Mouse (Mus musculus) hematopoietic stem cell, adult 5-6 weeks (primary cell): Measurements from ENCODE around the gene Itgb2l. TPM values are rescaled to one million over a fixed set of nuclear protein-coding genes. Genes with fewer than 3 reads are reported as not detected.
"Not testable (repeated sequence)": the region's sequence is repeated elsewhere in the genome, so short reads cannot be mapped to it uniquely, and the experiment has no call there.

ENCODE experiments used
- ATAC-seq, 2 experiments: fragments of 125-278 bp in 1 of 2; replicated peaks in 1 of 2; 2 replicates each; pipeline ENCODE4 v1.8.0; 2016 to 2017; ENCODE audit warnings: inconsistent platforms in 2 of 2, mild to moderate bottlenecking in 2 of 2, moderate number of reproducible peaks in 2 of 2, low read depth in 1 of 2, moderate TSS enrichment in 1 of 2; ENCODE audit not compliant: low FRiP score in 2 of 2, poor library complexity in 2 of 2, severe bottlenecking in 2 of 2, insufficient read depth in 1 of 2, low TSS enrichment in 1 of 2
- total RNA-seq: library from RNA; stranded (forward); fragments of 172-1452, 232-1000 nt; gene quantifications from 2 replicates; pipeline ENCODE4 v1.2.3, GENCODE M21; 2017

Gene Itgb2l
- 8.3 and 32.1 TPM in 2 replicates for total RNA-seq

DNA sequence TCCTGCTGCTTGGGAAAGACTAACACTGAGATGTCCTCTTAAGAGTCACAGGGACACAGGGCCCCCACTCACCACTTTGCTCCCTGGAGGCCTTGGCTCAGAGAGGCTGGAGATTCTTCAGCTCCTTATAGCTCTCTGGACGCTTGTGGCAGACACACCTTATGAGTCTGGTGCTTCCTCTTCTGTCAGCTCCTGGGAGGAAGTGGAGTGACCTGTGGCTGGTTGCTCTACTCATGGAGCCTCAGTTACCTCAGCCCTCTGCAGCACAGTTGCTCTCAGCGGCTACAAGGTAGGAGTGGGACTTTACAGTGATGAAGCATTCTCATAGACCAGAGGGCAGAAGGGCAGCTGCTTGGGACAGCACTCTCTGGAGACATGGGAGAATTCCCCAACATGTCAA lies at the start of gene Itgb2l:
Itgb2l (minus strand) TSS at position 152 of the 400 bp plus-strand sequence.
- ATAC-seq, result peak; percentile 46 to 54; a peak in 3 of 4 replicates

DNA sequence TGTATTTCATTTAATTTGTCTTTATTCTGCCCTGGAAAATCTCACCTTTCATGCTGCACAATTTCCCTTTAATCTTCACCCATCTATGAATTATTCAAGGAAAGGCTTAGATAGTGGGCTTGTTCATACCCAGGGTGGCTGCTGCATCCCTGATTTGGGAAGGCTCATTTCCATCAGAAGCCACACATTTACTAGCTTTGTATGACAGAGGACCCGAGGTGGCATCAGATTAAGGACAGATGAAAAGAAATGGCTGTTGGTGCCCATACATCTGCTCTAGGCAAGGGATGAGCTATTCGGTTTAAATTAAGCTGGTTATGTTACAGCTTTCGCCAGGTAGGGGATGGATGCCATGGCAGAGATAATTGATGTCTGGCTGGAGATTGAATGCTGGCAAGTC lies 48.1 kb upstream of the Itgb2l start:
- no peak for ATAC-seq

DNA sequence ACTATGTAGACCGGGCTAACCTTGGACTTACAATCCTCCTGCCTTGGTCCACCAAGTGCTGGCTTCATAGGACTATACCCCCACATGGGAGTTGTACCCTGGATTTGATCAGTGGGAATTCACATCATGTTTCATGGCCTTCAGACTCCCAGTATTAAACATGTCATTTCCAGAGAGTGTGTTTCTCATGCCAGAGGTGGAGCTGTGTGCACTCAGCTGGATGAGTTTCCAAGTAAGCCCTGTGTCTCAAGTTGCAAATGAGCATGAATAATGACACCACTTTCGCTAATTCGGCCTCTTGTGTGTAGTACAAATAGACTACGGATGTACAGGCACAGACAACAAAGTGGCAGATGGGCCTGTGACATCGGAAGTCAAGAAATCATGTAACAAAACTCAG lies 44.6 kb upstream of the Itgb2l start:
- ATAC-seq, result no peak

DNA sequence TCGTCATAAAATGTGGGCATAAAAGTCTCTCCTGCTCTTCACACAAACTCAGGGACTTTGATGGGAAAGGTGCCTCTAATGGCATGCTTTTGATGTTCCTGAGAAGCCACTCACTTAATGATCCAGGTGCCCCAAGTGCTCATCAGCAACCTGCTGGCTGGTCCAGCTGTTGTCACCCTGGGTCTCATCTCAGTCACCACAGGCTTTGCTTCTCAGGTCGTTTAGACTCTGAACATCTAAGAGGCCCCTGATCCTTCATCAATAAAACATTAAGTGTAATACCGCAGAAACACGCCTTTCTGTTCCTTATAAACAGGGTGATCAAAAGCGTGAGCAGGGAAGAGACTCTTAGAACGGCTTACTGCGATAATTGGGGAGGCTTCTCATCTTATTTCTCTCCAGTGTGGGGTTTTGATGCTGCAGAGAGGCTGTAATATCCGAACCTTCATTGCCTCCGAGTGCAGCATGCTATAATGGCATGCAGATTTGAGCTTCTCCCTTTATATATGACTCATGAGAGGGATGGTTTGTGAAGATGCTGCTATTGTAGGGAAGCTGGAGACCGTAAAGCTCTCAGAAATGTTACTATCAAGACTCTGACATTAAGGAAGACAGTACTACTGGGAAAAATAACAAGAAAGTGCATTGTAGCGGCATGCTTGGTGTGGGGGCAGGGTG lies 43.7 kb upstream of the Itgb2l start:
- no peak for ATAC-seq

DNA sequence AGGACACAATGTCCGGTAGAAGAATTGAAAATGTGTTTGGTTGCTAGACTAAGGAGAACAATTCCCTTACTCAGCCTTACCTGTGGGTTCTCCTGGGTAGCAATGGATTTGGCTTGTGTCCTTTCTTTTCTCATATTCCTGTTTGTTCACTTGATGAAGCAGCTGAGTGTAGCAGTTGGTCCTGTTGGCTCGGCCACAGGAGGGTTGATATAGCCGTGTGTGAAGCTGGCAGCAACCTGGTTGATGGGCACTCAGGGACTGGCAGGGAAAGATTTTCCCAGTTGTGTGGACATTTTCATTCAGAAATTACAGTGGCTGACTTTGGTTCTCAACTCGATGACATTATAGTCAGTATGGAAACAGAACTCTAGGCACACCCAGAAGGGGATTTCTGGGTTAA lies 38.4 kb upstream of the Itgb2l start:
- ATAC-seq, result no peak

DNA sequence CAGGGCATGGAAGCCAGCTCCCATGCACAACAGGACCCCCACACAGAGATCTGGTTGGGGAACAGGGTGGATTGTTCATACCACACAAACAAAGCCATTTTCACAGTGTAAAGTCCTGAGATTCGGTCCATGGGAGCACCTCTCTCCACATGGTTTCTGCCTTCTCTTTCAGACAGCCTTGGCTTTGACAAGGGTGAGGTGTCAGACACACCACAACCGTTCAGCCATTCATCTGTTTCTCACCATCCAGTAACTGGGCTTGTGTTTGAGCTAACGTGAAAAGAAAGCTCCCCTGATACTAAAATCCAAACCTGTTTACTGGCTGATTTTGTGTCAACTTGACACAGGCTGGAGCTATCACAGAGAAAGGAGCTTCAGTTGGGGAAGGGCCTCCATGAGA lies 30.8 kb upstream of the Itgb2l start:
- ATAC-seq, result no peak

DNA sequence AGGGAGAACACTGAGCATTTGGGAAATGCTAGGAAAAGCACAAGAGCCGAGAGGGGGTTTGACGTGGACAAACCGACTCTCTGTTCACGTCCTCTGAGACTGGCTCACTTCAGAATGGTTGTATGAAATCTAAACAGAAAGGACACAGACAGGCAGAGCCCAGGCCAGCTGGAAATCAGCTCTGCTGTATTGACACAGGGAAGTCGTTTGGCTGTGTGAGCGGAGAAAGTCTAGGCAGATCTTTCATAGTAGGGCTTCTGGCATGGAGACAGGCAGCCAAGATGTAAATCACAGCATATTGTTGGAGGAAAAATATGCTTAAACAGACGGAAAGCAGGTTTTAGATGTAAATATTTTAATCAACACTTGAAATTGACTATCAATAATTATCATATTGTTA lies 29.4 kb upstream of the Itgb2l start:
- no peak for ATAC-seq

DNA sequence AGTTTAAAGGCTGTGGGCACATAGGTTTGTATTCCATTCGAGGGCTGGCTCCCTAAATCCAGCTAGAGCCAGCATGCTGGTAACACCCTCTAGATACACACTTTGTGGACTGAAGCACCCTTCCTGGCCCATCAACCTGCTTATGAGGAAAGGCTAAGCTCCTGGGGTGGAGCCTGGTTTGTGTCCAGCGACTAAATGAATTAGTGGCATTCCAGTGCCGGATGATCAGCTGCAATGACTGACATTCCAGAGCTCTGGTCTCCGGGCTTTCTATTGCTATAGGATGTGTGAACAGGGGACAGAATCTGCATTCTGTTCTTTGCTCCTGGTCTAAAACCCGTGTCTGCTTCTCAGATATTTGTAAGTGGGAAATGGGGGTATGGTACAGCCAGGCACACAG lies 28.9 kb upstream of the Itgb2l start:
- ATAC-seq, result no peak

DNA sequence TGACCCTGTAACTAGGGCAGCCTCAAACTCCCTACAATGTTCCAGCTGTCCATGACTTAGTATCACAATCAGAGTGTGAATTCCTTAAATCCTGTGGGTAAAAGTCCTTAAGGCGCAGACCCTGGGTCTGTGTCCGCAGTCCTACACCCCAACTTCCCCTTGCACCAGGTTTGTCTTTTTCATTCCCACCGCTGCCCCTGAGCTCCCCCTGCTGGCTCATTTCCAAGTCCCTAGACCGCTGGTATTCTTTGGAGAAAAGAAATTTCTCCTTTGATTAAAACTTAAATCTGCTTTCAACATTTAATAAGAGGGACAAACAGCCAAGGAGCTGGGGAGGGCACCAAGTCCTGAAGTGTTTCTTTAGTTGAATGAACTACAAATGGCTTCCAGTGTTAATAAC lies 26.2 kb upstream of the Itgb2l start:
- ATAC-seq, result peak; percentile 44 to 74; a peak in 3 of 4 replicates

DNA sequence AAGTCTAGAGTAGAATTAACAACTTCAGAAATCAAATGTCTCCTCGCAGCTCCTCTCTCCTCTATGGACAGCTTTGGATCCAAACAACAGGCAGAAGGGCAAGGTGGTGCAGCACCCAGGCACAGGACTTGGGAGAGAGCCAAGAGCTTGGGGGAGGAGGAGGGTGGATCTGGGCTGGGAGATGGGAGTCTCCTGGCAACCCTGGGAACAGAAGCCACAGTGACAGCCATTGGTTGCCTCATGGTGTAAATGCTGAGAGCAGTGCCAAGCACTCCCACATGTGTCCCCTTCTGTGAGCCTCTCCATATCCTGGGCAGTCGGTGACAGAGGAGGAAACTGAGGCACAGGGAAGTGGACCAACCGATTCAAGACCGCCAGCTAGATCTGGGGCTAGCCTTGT lies 25.3 kb upstream of the Itgb2l start:
- no peak for ATAC-seq

DNA sequence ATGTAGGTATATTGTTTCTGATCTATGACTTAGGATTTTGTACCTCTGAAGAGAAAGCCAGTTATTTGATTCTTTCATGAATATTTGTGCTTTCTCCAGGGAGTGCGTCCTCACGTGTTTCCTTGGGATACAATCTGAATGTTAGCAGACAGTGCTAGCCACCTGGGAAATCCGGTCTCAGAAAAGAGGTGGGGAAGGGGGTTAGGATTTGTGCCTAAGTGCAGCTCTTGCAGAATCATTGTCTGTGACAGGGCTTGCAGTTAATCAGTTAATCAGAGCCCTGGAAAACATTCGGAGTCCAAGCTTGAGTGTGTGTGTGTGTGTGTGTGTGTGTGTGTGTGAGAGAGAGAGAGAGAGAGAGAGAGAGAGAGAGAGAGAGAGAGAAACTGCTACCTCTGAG lies 24.6 kb upstream of the Itgb2l start:
- ATAC-seq, result no peak

DNA sequence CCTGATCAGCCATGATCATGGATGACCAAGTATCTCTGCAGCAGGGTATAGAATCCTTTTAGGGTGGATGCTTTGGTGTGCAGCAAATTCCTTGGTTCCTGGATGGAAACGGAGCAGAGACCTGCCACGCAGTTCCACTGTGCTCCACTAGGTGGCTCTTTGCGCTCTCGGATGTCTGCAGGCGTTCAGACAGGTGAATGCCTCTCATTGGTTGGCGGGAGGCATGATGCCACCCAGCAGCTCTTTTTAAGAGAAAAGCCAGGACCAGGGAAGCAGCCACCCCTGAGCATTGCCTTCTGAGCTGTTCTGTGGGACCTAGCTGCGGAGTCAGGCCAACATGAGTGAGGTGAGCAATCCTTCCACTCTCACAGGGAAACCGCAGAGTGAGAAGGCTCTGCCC lies 24.0 kb upstream of the Itgb2l start, which contains the start of gene Pcp4:
Pcp4 (plus strand) TSS at position 162 of the 400 bp plus-strand sequence.
- ATAC-seq, result peak; percentile 80 to 81

DNA sequence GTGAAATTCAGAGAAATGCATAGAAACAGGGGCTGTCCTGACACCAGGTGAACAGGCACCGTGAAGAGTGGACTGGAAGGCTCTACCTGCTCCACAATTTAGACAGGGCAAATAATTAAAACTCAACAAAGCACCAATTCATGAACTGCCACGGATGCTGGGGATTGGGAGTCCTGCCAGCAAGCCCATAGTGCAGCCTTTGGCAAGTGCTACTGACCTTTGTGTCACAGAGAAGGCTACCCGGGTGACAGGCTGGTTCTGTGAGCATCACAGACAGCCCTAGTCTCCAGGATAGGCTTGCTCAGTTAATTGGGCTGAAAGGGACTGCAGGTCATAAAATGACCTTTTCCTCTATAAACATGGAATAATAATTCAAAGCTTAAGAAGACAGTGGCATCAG lies 17.4 kb upstream of the Itgb2l start:
- no peak for ATAC-seq

DNA sequence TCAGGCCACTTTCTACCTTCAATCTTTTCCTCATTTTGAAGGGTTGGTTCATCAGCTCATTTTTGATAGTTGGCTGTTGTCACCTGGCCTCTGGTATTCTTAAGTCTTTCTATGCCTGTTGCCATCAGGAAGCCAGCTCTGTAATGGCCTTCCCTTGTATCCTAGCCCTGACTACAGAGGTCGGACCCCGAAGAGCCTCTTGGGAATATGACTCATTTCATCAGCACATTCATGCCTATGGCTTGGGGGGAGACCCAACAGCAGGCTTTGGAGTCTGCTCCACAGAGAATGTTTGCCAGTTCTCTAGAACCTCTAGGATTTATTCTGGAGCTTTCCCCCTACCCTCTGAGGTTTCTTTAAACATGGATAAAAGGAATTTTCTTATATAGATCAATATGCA lies 15.9 kb upstream of the Itgb2l start:
- ATAC-seq, result no peak

DNA sequence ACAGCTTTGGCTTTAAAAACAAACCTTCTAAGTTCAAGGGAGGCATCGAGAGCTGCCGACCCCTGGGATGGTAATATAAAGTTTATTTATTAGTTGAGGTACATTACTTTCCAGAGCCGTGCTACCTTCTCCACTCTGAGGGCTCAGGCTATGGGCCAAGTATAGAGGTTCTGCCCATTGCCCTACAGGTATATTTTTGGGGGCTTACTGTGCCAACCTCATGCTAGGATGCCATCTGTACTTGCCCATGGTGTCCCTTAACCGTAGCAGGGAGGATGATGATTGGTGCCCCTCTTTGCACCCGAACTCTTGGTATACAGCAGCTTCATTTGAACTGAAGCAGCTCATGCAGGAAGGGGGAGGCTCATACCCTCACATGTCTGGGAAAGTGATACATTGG lies 14.2 kb upstream of the Itgb2l start:
- no peak for ATAC-seq

DNA sequence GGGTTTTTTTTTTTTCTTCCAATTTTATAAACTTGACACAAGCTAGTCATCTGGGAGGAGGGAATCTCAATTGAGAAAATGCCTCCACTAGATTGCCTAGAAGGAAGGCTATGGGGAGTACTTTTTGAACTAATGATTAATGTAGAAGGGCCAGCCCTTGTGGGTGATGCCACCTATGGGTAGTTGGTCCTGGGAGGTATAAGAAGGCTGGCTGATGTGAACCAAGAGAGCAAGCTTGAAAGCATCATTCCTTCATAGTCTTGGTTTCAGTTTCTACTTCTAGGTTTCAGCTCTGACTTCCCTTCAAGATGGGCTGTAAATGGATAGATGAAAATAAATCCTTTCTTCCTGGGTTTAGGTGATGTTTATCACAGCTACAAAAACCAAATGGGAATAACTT lies 10.7 kb upstream of the Itgb2l start:
- no peak for ATAC-seq

DNA sequence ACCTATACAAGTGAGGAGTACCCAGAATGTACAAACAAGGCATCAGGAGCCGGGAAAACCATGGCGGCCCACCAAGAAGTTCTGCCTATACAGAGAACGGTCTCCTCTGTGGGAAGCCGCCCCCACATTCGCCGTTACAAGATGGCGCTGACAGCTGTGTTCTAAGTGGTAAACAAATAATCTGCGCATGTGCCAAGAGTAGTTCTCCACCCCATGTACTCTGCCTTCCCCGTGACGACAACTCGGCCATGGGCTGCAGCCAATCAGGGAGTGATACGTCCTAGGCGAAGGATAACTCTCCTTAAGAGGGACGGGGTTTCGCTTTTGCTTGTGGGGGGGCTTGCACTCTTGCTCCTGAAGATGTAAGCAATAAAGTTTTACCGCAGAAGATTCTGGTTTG lies 7.5 kb upstream of the Itgb2l start:
- ATAC-seq, result not testable (repeated sequence)

DNA sequence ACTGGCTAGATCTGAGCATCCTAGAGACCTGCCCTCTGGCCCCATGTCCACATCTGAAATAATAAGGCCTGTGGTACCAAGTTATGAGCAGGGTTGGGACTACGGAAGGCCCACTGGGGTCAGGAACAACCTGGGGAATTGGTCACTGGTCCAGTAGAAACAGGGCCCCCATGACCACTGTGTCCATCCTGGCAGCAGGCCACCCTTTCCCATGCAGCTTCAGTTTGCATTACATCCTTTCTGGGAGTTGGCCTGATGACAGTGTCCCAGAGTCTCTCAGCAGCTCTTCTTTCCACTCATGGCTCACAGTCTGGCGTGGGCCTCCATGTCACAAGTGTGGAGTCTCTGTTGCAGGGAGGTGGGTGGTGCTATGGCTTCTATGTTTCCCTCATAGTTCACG lies 1.6 kb downstream of the Itgb2l start:
- no peak for ATAC-seq

DNA sequence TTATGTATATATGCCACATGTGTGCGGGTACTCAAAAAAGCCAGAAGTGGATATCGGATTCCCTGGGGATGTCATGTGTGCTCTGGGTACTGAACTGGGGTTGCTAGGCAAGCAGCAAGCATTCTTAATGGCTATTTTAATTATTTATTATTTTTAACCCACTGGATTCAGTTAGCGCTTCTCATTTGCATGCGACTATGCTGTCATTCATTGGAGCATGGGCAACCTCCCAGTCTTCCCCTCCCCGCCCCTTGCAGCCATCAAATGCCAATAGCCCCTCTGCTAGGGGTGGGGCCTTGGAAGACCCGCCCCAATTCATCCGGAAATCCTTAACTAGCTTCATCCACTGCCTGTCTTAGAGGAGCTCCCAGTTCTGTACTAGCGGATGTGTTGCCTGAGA lies 2.5 kb downstream of the Itgb2l start:
- no peak for ATAC-seq
